In genomic region chr13:114523116-114523515, GRCm38 (mm10) we compare ENCODE assay signal across 8 mouse cellular contexts.
A peak's percentile ranks its signal among the peaks of the same experiment; 100 is the strongest.
DNase-seq lines count a peak whose midpoint lies in the region; ATAC-seq and TF ChIP-seq lines count a peak whose summit lies in the region.

No protein-coding gene starts in this region.

- no peak overlapping the region for H3K27ac ChIP-seq in kidney, adult 2 months (ENCODE audit: insufficient read depth, low read depth, low read length)
- no peak overlapping the region for H3K27ac ChIP-seq in embryonic facial prominence, embryonic 10.5 days (replicated peaks)
- H3K27ac ChIP-seq in liver, embryonic 13.5 days, result no peak overlapping the region
- H3K27ac ChIP-seq in thymus, adult 2 months (ENCODE audit: control insufficient read depth, insufficient read depth, low read length), result no peak overlapping the region
- H3K27ac ChIP-seq in cerebellum, adult 2 months (ENCODE audit: insufficient read depth, low read length), result no peak overlapping the region

- H3K9me3 ChIP-seq in embryonic facial prominence, embryonic 10.5 days, result no peaks in the 10 kb centered on the region
- no peaks in the 10 kb centered on the region for H3K9me3 ChIP-seq in liver, embryonic 13.5 days (replicated peaks)

- ATAC-seq in liver, embryonic 13.5 days (ENCODE audit: low read depth), result no peak
- no peak for ATAC-seq in activated CD4-positive, CD25-positive, alpha-beta regulatory T cell, adult 4 months

- DNase-seq in kidney, adult 2 months, result no peak
- no peak for DNase-seq in kidney, postnatal 36 days
- DNase-seq in ES-CJ7 (ENCODE audit: low read depth, low spot score), result peak; percentile 63
- peak; percentile 27 for DNase-seq in embryonic facial prominence, embryonic 10.5 days (ENCODE audit: low spot score)
- peak; percentile 1 for DNase-seq in liver, embryonic 13.5 days
- DNase-seq in thymus, adult 2 months, result peak; percentile 37
- no peak for DNase-seq in cerebellum, adult 2 months

- H3K36me3 ChIP-seq in kidney, adult 2 months (ENCODE audit: control insufficient read depth, insufficient read depth, low read length), result no peaks in the 10 kb centered on the region
- H3K36me3 ChIP-seq in embryonic facial prominence, embryonic 10.5 days (replicated peaks), result no peaks in the 10 kb centered on the region
- no peaks in the 10 kb centered on the region for H3K36me3 ChIP-seq in liver, embryonic 13.5 days
- no peaks in the 10 kb centered on the region for H3K36me3 ChIP-seq in thymus, adult 2 months (ENCODE audit: control insufficient read depth, insufficient read depth, low read length)

- no peak for TF ChIP-seq POLR2A in kidney, adult 2 months (IDR thresholded peaks at IDR 0.05; ENCODE audit: low read depth, low read length)
- TF ChIP-seq POLR2A in thymus, adult 2 months (IDR thresholded peaks at IDR 0.05; ENCODE audit: control insufficient read depth, extremely low read depth, insufficient read depth, low read length, poor library complexity), result no peak
- no peak for TF ChIP-seq POLR2A in cerebellum, adult 2 months (IDR thresholded peaks at IDR 0.05; ENCODE audit: borderline replicate concordance, insufficient read depth, low read length)

- H3K9ac ChIP-seq in liver, embryonic 13.5 days, result no peak overlapping the region

- TF ChIP-seq CTCF in kidney, adult 2 months (conservative IDR thresholded peaks at IDR 0.05; ENCODE audit: insufficient read depth, insufficient read length, low read depth, low read length), result peak; percentile 31; the same call in 1 of the 2 replicates
- TF ChIP-seq CTCF in thymus, adult 2 months (IDR thresholded peaks at IDR 0.05; ENCODE audit: borderline replicate concordance, control insufficient read depth, extremely low read depth, insufficient read depth, low read length, poor library complexity), result no peak
- TF ChIP-seq CTCF in cerebellum, adult 2 months (IDR thresholded peaks at IDR 0.05; ENCODE audit: borderline replicate concordance, insufficient read depth, low read depth, low read length), result no peak

- WGBS in kidney, adult 2 months, result 26% methylated on average over 3 of the region's 3 CpGs
- 20% methylated on average over 3 of the region's 3 CpGs for WGBS in embryonic facial prominence, embryonic 10.5 days
- WGBS in liver, embryonic 13.5 days (ENCODE audit: insufficient replicate concordance), result 23% methylated on average over 3 of the region's 3 CpGs
- 46% methylated on average over 3 of the region's 3 CpGs for WGBS in thymus, adult 2 months
- 29% methylated on average over 3 of the region's 3 CpGs for WGBS in cerebellum, adult 2 months

- no peak overlapping the region for H3K4me3 ChIP-seq in kidney, adult 2 months (ENCODE audit: insufficient read depth, low read depth, low read length)
- no peak overlapping the region for H3K4me3 ChIP-seq in embryonic facial prominence, embryonic 10.5 days
- no peak overlapping the region for H3K4me3 ChIP-seq in liver, embryonic 13.5 days (replicated peaks)
- H3K4me3 ChIP-seq in thymus, adult 2 months (ENCODE audit: control insufficient read depth, insufficient read depth, low read length), result no peak overlapping the region
- H3K4me3 ChIP-seq in cerebellum, adult 2 months (replicated peaks; ENCODE audit: insufficient read depth, low read depth, low read length), result no peak overlapping the region

- no peaks in the 10 kb centered on the region for H3K27me3 ChIP-seq in kidney, adult 2 months (replicated peaks; ENCODE audit: control insufficient read depth, insufficient read depth, low read length)
- H3K27me3 ChIP-seq in embryonic facial prominence, embryonic 10.5 days (replicated peaks; ENCODE audit: low read depth, poor library complexity, severe bottlenecking), result no peaks in the 10 kb centered on the region
- no peaks in the 10 kb centered on the region for H3K27me3 ChIP-seq in liver, embryonic 13.5 days
- H3K27me3 ChIP-seq in thymus, adult 2 months (ENCODE audit: control insufficient read depth, insufficient read depth, low read length), result no peaks in the 10 kb centered on the region
- no peaks in the 10 kb centered on the region for H3K27me3 ChIP-seq in cerebellum, adult 2 months (ENCODE audit: control insufficient read depth, insufficient read depth, low read length)

- no peak overlapping the region for H3K4me2 ChIP-seq in liver, embryonic 13.5 days

- H3K4me1 ChIP-seq in kidney, adult 2 months (ENCODE audit: control insufficient read depth, insufficient read depth, low read length), result no peaks in the 10 kb centered on the region
- peaks cover 6% of the 10 kb centered on the region; the same call in 1 of the 2 replicates for H3K4me1 ChIP-seq in embryonic facial prominence, embryonic 10.5 days
- H3K4me1 ChIP-seq in liver, embryonic 13.5 days (replicated peaks), result no peaks in the 10 kb centered on the region
- H3K4me1 ChIP-seq in thymus, adult 2 months (replicated peaks; ENCODE audit: control insufficient read depth, insufficient read depth, low read length), result no peaks in the 10 kb centered on the region
- H3K4me1 ChIP-seq in cerebellum, adult 2 months (ENCODE audit: control insufficient read depth, insufficient read depth, low read length), result no peaks in the 10 kb centered on the region

Comparison
In these comparisons a context has a peak if more than half of its experiments do, and no peak if none do; other contexts are left out.
1. DNase-seq: peak in ES-CJ7 (single experiment), embryonic facial prominence, embryonic 10.5 days (single experiment), liver, embryonic 13.5 days (single experiment) and thymus, adult 2 months (single experiment); none in kidney, adult 2 months (single experiment), kidney, postnatal 36 days (0 of 2) and cerebellum, adult 2 months (0 of 2).